Mouse (Mus musculus) thymus, adult 18-20 months (tissue): ENCODE data around the gene Gabarapl1.

Experiments used
- DNase-seq, 2 experiments: peaks; one replicate each; pipeline ENCODE4 v3.0.0; 2022; ENCODE audit warnings: mixed read lengths in 2 of 2

Gene Gabarapl1

DNA sequence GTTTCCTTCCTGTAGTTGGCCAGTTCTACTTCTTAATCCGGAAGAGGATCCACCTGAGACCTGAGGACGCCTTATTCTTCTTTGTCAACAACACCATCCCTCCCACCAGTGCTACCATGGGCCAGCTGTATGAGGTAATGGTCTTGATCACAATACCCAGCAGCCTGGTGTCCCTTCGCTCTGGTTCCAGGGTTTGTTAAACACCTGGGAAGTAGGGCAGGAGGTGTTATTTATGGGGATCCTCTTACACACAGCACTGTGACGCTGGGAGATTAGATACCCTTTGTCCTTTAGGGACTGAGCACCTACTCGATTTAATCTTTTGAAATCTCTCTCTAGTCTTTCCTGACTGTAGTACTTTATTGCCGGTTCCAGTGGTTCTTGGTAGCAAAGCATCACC, 5.6 kb downstream of the Gabarapl1 start:
- DNase-seq: no peak

DNA sequence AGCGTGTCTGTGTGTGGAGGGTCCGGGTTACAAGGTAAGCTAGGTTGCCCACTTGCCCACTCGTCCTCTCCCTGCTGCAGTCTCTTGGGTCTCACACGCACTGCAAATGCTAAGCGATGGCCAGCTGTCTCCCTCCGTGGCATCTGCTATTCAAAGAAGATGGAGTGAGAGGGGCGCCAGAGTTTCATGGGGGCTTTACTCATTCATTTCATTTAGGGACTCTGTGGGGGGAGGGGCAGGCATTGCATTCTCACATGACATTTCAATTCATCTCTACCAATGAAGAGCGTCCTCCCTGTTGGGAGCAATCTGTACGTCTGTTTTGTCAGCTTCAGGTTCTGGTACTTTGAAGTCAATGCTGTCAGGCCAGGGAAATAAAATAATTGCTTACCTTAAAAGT, 9.0 kb downstream of the Gabarapl1 start:
- no peak for DNase-seq

DNA sequence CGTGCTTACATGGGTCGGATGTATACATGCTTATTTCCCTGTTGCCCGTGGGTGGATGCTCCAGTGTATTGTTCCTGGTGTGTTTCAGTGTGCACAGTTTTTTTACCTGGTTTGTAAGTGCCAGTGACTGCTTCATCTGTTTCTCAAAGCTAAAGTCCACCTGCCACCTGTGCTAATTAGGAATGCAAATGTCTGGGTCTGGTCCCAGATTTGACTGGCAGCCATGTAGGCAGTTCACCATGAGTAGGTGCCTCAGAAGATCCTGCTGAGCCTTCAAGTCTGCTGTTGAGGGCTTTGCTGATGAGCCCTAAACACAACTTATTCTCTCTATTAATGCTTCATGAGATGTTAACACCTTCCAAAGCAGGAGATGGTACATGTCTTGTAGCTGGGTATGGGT, 9.6 kb downstream of the Gabarapl1 start:
- no peak for DNase-seq

DNA sequence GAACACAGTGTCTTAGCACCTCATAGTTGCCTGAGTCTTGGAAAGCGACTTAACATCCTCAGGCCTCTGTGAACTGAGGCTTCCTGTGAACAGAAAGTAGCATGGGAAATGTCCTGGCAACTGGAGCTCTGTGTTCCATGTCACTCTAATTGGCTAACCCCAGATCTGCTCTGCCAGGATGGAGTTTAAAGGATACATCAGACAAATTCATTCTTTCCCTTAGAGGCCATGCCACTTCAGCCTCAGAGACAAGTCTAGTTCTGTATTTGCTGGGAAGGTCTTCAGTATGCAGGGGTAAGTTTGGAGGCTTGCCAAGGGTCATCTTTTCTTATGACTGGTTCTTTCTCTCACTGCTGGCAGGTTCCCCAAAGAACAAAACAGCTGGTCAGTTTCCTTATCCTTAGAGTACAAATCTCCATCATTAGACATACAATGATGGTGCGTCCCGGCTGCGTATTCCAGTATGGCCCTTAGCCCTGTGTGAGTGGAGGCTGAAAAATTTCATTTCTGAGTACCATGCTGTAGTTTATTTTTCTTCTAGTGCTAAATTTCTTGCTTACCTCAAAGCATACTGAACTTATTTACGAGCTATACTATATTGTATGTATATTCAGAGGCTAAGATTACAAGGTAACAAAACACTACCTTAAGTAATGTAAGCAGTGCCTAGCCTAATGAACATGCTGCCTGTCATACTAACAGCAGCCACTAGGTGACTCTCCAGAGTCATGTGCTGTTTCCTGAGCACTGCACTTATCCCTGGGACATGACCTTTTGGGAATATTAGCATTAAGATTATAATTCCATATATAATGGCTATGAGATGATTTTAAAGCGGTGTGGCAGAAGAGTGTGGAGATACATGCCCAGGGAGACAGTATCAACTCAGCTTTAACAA, 11.0 kb downstream of the Gabarapl1 start:
- DNase-seq: no peak

DNA sequence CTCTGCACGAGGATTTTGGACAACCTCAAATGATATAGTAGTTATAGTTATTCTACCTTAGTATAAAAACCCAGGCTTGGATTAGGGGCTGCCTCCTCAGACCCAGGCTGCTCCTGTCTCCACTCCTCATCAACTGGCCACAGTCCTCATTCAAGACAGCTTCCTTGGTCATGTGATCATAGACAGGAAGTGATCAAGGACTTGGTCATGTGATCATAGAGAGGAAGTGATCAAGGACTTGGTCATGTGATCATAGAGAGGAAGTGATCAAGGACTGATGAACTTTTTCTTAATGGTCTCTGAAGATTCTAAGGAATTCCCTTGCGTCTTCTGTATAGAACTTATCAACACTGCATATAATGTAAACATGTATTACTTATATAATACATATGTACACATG, 14.3 kb downstream of the Gabarapl1 start:
- DNase-seq: no peak

DNA sequence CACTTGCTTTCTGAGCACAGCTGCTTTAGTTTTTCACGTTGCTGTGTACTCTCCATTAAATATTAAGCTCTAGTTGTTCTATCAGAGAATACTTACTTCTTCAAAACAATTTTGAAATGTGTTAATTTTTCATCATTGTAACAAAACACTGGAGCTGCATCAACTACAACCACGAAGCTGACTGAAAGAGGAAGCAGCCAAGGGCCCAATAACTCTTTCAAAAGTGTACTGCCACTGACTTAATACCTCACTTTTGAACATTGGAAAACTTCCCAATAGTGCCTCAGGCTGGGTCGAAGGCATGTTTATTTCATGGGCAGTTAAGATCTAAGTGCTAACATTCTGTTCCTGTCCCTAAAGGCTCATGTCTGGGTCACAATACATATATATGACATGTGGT, 15.0 kb downstream of the Gabarapl1 start:
- DNase-seq: no peak

DNA sequence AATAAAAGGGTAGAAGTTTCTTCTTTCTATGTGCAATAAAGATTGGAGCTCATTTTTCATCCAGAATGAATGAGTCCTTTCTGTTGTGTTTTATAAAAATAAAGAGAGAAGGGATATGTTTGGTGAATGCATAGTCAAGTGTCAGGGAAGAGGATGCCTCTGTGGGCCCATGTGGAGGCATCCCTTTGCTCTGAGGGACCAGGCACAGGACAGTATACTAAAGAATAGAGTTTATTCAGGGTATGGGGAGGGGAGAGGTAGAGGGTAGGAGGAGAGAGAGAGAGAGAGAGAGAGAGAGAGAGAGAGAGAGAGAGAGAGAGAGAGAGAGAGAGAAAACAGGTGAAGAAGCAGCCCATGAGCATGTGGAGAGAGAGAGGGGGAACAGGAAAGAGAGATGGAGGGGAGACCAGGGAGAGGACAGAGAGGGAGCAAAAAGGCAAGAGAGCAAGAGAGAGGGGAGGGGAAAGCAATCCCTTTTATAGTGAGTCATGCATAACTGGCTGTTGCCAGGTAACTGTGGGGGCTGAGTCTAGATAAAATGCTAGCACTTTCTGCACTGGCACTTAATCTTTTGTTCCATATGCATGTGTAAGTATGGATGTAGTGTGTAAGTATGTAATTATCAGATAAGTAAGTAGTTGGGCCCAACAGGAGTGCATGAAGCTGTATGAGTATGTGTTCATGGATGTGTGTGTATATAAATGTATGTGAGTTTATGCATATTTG, 24.5 kb downstream of the Gabarapl1 start:
- no peak for DNase-seq

DNA sequence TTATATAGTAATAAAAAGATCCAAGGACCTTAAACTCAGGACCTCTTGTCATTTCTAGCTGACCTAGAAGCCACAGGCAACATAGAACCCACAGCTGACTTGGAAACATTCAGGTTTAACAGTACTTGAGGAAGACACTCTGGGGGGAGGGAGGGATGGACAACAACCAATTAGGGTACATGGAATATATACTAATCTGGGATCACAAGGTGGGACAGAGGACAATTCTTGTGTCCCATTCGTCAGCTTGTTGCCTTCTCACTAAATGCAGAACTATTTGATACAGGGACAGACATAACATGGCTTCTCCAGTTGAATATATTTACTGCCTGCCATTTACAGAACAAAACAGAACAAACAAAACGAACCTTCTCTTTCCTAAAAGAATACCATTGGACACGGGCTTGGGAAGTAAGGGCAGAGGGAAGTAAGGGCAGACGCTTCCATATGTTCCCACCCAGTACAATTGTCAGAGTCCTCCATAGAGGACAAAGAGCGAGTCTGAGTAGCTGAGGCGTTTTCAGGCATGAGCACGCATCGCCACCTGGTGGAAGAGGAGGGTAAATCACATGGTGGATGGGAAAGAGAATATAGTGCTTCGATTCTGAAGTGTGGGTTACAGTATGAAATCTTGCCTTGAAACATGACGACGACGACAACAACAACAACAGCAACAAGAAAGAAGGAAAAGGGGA, 26.1 kb downstream of the Gabarapl1 start:
- peak; percentile 15 to 17 for DNase-seq

DNA sequence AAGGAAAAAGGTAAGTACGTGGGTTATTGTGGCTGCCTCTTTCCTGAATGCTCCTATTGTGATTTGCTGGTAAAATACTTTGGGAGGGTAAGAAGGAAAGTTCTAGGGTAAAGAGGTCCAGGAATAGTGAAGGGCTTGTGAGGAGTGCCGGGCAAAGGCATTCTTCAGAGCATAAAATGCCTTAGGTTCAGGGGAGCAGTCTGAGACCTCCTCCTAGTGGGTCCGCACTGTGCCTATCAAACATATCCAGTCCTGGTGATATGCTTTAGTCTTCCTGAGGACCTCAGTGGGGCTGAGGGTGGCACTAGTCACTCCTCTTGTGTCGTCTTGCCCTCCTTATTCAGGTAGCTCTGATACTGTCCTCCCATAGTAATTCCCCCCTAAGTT, 26.7 kb downstream of the Gabarapl1 start:
- no peak for DNase-seq

DNA sequence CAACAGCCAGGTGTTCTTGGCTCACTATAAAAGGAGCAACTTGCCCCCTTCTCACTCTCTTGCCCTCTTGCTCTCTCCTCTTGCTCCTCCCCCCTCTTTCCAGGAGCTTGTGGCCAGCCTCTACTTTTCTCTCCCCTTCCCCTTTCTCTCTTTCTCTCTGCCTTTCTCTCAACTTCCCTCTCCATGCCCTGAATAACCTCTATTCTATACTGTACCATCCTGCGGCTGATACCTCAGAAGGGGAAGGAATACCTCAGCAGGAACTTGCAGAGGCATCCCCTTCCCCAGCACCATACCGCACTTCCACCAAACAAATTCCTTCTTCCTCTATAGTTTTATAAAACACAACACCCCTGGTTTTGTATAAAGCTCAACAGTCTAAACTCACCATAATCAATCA, 32.3 kb downstream of the Gabarapl1 start:
- DNase-seq: no peak

DNA sequence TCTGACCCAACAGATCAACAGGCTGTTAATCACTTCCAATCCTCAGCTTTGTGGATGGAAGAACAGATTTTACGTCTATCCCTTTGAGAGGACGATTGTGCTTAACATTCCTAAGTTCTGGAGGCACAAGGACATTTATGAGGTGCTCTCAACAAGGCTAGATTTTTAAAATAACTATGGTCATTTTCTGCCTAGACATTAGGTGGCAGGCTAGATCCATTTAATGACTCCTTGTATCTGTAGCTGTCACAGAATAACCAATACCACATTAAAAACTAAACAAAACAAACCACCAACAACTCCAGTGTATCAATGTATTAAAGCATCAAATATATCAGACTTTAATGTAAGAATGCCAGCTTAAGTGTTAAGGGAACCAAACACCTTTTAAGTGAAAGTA, 42.4 kb downstream of the Gabarapl1 start:
- DNase-seq: no peak

DNA sequence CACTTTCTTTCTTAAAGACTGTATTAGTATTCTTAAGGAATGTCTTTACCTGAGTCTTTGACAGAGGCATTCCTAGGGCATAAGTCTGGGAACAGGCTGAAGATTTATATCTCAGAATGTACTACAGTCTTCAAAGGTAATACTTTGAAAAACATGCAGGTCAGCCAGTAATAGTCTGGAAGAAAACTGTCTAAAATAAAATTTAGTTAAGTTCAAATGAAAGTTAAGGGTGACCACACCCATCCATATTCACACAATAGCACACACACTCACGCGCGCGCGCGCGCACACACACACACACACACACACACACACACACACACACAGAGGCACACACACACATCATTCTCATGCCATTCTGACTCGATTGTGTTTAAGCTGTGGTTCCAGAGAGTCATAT, 44.6 kb downstream of the Gabarapl1 start, which contains the start of gene Klre1:
TSS of gene Klre1 (plus strand) at position 301 of the 400 bp plus-strand sequence.
- DNase-seq: no peak

DNA sequence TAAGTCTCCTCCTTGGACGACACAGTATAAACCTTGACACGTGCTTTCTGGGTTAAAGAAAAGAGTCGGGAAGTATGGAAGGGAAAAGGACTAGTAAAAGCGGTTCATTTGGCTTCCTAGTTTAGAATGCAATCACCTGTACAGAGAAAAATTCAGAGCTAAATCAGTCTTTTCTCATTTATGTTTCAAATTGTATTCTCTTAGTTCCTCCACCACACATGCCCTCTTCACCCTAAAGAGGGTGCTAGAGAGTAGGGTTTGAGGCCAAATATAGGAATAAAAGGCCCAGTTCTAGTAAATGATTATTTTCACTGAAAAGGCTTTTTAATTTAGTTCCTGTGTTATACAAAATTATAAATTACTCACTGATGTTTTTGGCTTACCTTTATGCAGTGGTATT, 48.3 kb downstream of the Gabarapl1 start:
- no peak for DNase-seq

DNA sequence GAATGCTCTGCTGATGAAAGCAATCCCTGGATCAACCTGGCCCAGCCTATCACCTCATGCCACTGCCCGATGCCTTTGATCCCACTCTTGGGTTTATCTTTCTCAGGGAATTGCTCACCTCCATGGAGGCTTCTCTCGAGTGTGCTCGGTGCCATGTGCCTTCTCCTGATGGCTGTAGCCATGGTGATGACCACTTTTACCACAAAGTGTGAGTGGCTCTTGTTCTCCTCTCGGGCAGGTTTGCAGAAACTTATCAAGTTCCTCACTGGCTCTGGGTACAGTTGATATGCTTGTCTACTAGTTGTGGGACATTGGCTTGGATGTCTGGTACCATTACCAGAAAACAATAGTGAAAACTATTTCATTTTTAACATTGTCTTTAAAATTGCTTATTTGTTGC, 48.9 kb downstream of the Gabarapl1 start:
- DNase-seq: no peak

DNA sequence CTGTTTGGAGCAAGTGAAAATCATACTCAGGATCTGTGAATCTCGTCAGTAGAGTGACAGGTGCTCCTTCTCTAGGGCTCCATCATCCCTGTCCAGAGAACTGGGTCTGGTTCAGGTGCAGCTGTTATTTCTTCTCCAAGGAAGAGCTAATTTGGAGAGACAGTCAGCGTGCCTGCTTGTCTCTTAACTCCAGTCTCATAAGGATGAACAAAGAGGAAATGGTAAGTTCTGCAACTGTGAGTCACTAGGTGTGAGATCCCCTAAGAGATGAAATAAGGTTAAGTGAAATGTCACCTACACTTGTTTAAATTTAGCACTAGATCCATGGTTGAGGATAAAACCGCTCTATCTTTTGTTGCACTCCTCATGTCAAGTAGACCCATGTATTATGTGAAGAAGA, 50.1 kb downstream of the Gabarapl1 start:
- DNase-seq: no peak

DNA sequence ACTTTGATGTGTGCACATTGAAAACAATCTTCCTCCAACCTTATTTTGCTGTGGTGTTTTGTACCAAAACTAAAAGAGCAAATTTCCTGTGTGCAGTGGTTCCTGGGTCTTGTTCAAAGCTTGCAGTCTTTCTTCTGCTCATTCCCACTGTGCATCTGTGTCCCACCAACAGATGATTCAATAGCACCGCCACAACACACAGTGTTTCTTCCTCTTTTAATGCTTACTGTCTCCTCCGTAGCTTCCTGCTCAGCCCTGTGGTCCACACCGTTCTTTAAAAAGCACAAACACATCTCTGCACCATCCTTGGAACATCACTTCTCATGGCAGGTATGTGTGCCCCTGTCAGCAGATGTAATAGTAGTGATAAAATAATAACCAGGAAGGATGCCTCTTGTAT, 58.5 kb downstream of the Gabarapl1 start, which contains the start of gene Klrd1:
TSS of gene Klrd1 (plus strand) at position 275 of the 400 bp plus-strand sequence.
- peak in 1 of 2 experiments; percentile 6 for DNase-seq
